Mouse (Mus musculus) liver, adult 2 months (tissue): ENCODE data around the gene Cd300lg. TPM values are rescaled to one million over a fixed set of nuclear protein-coding genes. Genes with fewer than 3 reads are reported as not detected.

Experiments
- DNase-seq: peaks from one replicate; pipeline ENCODE4 v3.0.0-alpha.2; 2011; ENCODE audit warnings: low read depth, low spot score; ENCODE audit errors: extremely low read depth
- H3K27ac ChIP-seq: fragments of 200-500 bp; replicated peaks from 2 replicates; pipeline ENCODE4 v1.5.1; 2012; ENCODE audit warnings: low read depth, mild to moderate bottlenecking, control low read depth, inconsistent platforms, low read length; ENCODE audit not compliant: insufficient read depth
- H3K27me3 ChIP-seq: fragments of 200-500 bp; 2 replicates; pipeline ENCODE4 v1.6.1; 2012; ENCODE audit warnings: mild to moderate bottlenecking, moderate library complexity, low read length, inconsistent platforms; ENCODE audit not compliant: control insufficient read depth, insufficient read depth
- H3K36me3 ChIP-seq: fragments of 200-500 bp; 2 replicates; pipeline ENCODE4 v1.6.1; 2012; ENCODE audit warnings: low read length, inconsistent platforms; ENCODE audit not compliant: control insufficient read depth, insufficient read depth
- H3K4me1 ChIP-seq: fragments of 200-500 bp; 2 replicates; pipeline ENCODE4 v1.6.1; 2011; ENCODE audit warnings: low read length; ENCODE audit not compliant: control insufficient read depth, insufficient read depth
- H3K4me3 ChIP-seq: fragments of 200-500 bp; 2 replicates; pipeline ENCODE4 v1.5.1; 2011; ENCODE audit warnings: low read depth, mild to moderate bottlenecking, control low read depth, low read length, moderate library complexity; ENCODE audit not compliant: insufficient read depth
- H3K79me2 ChIP-seq: fragments of 200-500 bp; 2 replicates; pipeline ENCODE4 v1.6.1; 2012; ENCODE audit warnings: inconsistent platforms, mild to moderate bottlenecking, low read length, moderate library complexity; ENCODE audit not compliant: control insufficient read depth, insufficient read depth
- H3K9ac ChIP-seq: fragments of 200-500 bp; 2 replicates; pipeline ENCODE4 v1.6.1; 2012; ENCODE audit warnings: low read depth, mild to moderate bottlenecking, control low read depth, inconsistent platforms, low read length
- CTCF ChIP-seq: fragments of 200-500 bp; IDR thresholded peaks from 2 replicates; pipeline ENCODE4 v1.5.1; 2011; ENCODE audit warnings: low read depth, low read length, control low read depth
- POLR2A ChIP-seq: fragments of 200-500 bp; IDR thresholded peaks from 2 replicates; pipeline ENCODE4 v1.6.1; 2011; ENCODE audit warnings: low read length, control low read depth; ENCODE audit not compliant: insufficient read depth; ENCODE audit errors: extremely low read depth
- WGBS: fragments of 180-500 bp; shearing (Covaris S2); methylation state at CpG from one replicate; pipeline ENCODE4 v1.1.7; 2018; 5-methylcytosine and 5-hydroxymethylcytosine counted together
- polyA plus RNA-seq: library from polyadenylated mRNA; depleted of rRNA; stranded (reverse); fragments of >200 nt; gene quantifications from 2 replicates; pipeline ENCODE4 v1.2.3, GENCODE M21; 2012
- total RNA-seq: library from RNA; depleted of rRNA; stranded (reverse); fragments of >200 nt; gene quantifications from 2 replicates; pipeline ENCODE4 v1.2.3, GENCODE M21; 2014

Gene Cd300lg
- total and polyA plus RNA-seq, 2 experiments: 8.4 to 13.3 TPM

- H3K36me3 ChIP-seq: no peaks in the 10 kb centered on the region
- WGBS: 1% methylated on average over 56 of the region's 73 CpGs
- peak overlapping the region; percentile 76 for H3K9ac ChIP-seq
- H3K27me3 ChIP-seq: 0 out of 2 replicates have a peak, but pooled peaks cover 3% of the 10 kb centered on the region
- peak; percentile 23 for DNase-seq
- H3K4me3 ChIP-seq: peak overlapping the region; percentile 67
- TF ChIP-seq POLR2A (no peak), CTCF (no peak)
- H3K79me2 ChIP-seq: no peaks in the 10 kb centered on the region
- peaks cover 1% of the 10 kb centered on the region; the same call in 1 of the 2 replicates for H3K4me1 ChIP-seq
- no peak overlapping the region for H3K27ac ChIP-seq
Observed at GRCm38 (mm10) chr11:102026694-102027360, 14.5 kb upstream of the Cd300lg start.

GRCm38 (mm10) chr11:102027361-102028017 lies 13.8 kb upstream of the Cd300lg start:
- H3K4me3 ChIP-seq: peak overlapping the region; percentile 67; the same call in 1 of the 2 replicates
- peaks cover 1% of the 10 kb centered on the region; the same call in 1 of the 2 replicates for H3K4me1 ChIP-seq
- H3K27ac ChIP-seq: no peak overlapping the region
- DNase-seq: no peak
- no peaks in the 10 kb centered on the region for H3K79me2 ChIP-seq
- H3K9ac ChIP-seq: no peak overlapping the region
- TF ChIP-seq CTCF: no peak
- TF ChIP-seq POLR2A: no peak
- H3K36me3 ChIP-seq: no peaks in the 10 kb centered on the region
- WGBS: 44% methylated on average over 12 of the region's 12 CpGs
- 0 out of 2 replicates have a peak, but pooled peaks cover 3% of the 10 kb centered on the region for H3K27me3 ChIP-seq

GRCm38 (mm10) chr11:102028087-102028816 lies 13.1 kb upstream of the Cd300lg start, which contains the start of gene Mpp3:
Gene Mpp3 (minus strand): TSS chr11:102028461.
- Histone ChIP-seq H3K4me1 (peaks cover 1% of the 10 kb centered on the region; the same call in 1 of the 2 replicates), H3K4me3 (no peak within 1 kb of the TSS), H3K9ac (no peak within 1 kb of the TSS), H3K79me2 (no peaks in the 10 kb centered on the region), H3K27ac (no peak within 1 kb of the TSS), H3K36me3 (no peaks in the 10 kb centered on the region), H3K27me3 (0 out of 2 replicates have a peak, but pooled peaks cover 3% of the 10 kb centered on the region)
- TF ChIP-seq POLR2A (no peak), CTCF (no peak)
- no peak for DNase-seq
- WGBS: 75% methylated on average over 6 of the region's 6 CpGs

- Histone ChIP-seq H3K27me3 (0 out of 2 replicates have a peak, but pooled peaks cover 3% of the 10 kb centered on the region), H3K27ac (no peak overlapping the region)
- WGBS: 85% methylated on average over 4 of the region's 4 CpGs
Observed at GRCm38 (mm10) chr11:102029304-102029703, 12.0 kb upstream of the Cd300lg start.

GRCm38 (mm10) chr11:102029966-102030365 lies 11.3 kb upstream of the Cd300lg start:
- Histone ChIP-seq H3K4me3 (no peak overlapping the region), H3K4me1 (peaks cover 3% of the 10 kb centered on the region; the same call in 1 of the 2 replicates), H3K27me3 (0 out of 2 replicates have a peak, but pooled peaks cover 3% of the 10 kb centered on the region), H3K36me3 (no peaks in the 10 kb centered on the region), H3K9ac (no peak overlapping the region), H3K27ac (no peak overlapping the region), H3K79me2 (no peaks in the 10 kb centered on the region)
- DNase-seq: no peak
- TF ChIP-seq CTCF (no peak), POLR2A (no peak)
- 66% methylated on average over 7 of the region's 7 CpGs for WGBS

More at GRCm38 (mm10) chr11:102029304-102029703, 12.0 kb upstream of the Cd300lg start:
- Histone ChIP-seq H3K4me1 (peaks cover 1% of the 10 kb centered on the region; the same call in 1 of the 2 replicates), H3K9ac (no peak overlapping the region), H3K4me3 (no peak overlapping the region), H3K36me3 (no peaks in the 10 kb centered on the region), H3K79me2 (no peaks in the 10 kb centered on the region)
- TF ChIP-seq CTCF: no peak
- no peak for TF ChIP-seq POLR2A
- DNase-seq: no peak
